Mouse (Mus musculus): ENCODE measurements around the gene Maml2.

DNA sequence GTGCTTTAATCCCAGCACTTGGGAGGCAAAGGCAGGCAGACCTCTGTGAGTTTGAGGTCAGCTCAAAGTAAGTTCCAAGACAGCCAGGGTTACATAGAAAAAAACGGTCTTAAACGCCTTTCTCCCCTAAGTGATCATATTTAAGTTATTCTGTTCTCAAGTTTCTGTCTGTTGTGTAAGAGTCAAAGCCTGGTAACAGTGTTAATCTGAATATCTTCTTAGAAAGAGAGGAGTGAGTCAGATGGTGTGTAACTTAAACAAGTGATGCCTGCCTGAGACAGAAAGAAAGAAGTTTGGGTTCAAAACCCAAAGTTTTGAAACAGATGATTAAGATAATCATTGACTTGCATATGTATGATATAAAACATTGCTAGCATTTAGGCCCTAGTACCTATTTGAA, 218.2 kb downstream of the Maml2 start:
- no peak for TF ChIP-seq POLR2A (IDR thresholded peaks at IDR 0.05; ENCODE audit: insufficient read length, low read depth)
- TF ChIP-seq SRF (IDR thresholded peaks at IDR 0.05; ENCODE audit: control insufficient read depth, insufficient read length, low read depth): no peak
- TF ChIP-seq MAX (IDR thresholded peaks at IDR 0.05; ENCODE audit: low read depth): no peak
- TF ChIP-seq POLR2AphosphoS2 (IDR thresholded peaks at IDR 0.05; ENCODE audit: insufficient read length, low read depth): no peak
- TF ChIP-seq MYOG (IDR thresholded peaks at IDR 0.05; ENCODE audit: control insufficient read depth in 1 of 3, insufficient read depth in 1 of 3, insufficient read length in 2 of 3, low read depth in 2 of 3): no peak
- no peak for TF ChIP-seq MYOD1 (IDR thresholded peaks at IDR 0.05; ENCODE audit: control insufficient read depth in 1 of 3, insufficient read length in 2 of 3, low read depth in 2 of 3)
- TF ChIP-seq TCF3 (IDR thresholded peaks at IDR 0.05; ENCODE audit: insufficient read length, low read depth): no peak
- no peak for TF ChIP-seq E2F4 (IDR thresholded peaks at IDR 0.05; ENCODE audit: insufficient read depth)
